Mouse (Mus musculus): ENCODE results near the gene Sufu. TPM values are rescaled to one million over a fixed set of nuclear protein-coding genes. Genes with fewer than 3 reads are reported as not detected.
A peak's percentile ranks its signal among the peaks of the same experiment; 100 is the strongest.

The Sufu gene
- polyA plus RNA-seq, 1 experiment from 2014 or later: 49.1 TPM

DNA sequence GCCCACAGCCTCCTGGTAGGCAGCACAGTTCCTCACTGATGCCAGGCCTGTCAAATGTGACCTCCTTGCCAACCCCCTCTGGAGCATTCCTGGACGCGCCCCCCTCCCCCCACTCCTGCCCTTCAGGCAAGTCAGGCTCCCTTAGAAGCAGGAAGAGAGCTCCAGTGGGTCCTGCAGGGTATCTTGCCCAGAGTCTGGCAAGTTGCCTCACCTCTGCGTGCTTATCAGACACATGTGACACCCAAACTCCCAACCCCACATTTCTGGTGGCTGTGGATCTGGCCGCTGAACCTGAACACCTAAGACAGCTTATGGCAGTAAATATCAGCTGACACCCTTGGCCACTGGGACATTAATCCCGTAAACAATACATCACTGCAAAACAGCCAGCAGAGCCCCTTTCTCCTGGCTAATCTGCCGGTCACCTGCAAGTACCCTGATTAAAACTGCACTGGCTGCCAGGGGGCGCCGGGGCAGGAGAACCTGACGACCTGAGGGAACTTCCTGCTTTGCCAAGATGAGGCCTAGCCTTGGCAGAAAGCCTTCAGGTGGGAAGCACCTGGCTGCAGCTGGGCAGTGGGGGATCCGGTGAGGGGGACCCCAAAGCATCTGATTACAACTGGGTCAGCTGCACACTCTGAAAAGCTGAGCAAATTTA is 135.5 kb downstream of the Sufu start:
- 9% methylated on average over 10 of the region's 10 CpGs for WGBS
- Histone ChIP-seq H3K27ac (peak overlapping the region; percentile 75), H3K27me3 (ENCODE audit: insufficient read depth, poor library complexity, severe bottlenecking) (no peaks in the 10 kb centered on the region), H3K4me3 (no peak overlapping the region), H3K4me1 (replicated peaks) (peaks cover 82% of the 10 kb centered on the region), H3K9me3 (no peaks in the 10 kb centered on the region), H3K36me3 (peaks cover 17% of the 10 kb centered on the region)
- peak; percentile 31 for DNase-seq (ENCODE audit: low spot score)

DNA sequence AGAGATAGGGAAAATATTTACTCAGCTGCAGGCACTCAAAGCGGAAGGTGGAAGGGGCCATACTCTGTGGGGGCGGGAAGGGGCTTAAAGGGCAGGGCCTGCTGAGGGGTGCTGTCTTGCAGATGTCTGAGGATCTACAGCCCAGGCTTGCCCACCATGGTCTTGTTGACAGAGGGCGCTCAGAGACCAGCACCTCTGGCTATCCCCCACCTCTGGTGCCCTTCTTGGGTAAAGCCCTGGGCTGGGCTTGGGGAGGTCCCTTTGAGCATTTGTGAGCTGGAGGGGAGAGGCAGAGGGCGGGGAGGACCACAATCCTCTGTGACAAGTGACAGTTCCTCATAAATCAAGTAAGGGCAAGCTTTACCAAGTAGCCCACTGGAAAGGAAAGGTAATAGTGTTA is 136.4 kb downstream of the Sufu start:
- Histone ChIP-seq H3K27ac (peak overlapping the region; percentile 75), H3K4me3 (no peak overlapping the region), H3K9me3 (no peaks in the 10 kb centered on the region), H3K36me3 (peaks cover 21% of the 10 kb centered on the region), H3K27me3 (ENCODE audit: insufficient read depth, poor library complexity, severe bottlenecking) (no peaks in the 10 kb centered on the region), H3K4me1 (replicated peaks) (peaks cover 73% of the 10 kb centered on the region)
- DNase-seq (ENCODE audit: low spot score): peak; percentile 32
- WGBS: 31% methylated on average over 4 of the region's 4 CpGs

DNA sequence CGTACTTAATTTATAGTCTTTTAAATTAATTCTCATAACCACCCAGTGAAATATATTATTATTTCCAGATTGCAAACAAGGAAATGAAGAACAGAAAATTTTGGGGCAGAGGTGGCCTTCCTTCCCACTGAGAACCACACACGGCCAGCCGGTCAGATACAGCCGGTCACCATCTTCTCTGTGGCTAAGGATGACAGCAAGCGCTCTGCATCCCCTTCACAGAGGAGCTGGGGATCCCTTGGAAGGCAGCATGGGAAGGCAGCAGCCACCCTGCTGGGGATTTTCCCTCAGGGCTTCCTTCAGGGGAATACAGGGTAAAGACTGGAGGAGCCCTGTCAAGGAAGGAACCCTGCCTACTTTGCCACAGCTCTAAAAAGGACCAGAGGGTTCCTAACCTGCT is 136.8 kb downstream of the Sufu start:
- H3K4me1 ChIP-seq (replicated peaks): peaks cover 69% of the 10 kb centered on the region
- H3K27me3 ChIP-seq (ENCODE audit: insufficient read depth, poor library complexity, severe bottlenecking): no peaks in the 10 kb centered on the region
- H3K9me3 ChIP-seq: no peaks in the 10 kb centered on the region
- H3K36me3 ChIP-seq: peaks cover 25% of the 10 kb centered on the region
- no peak for DNase-seq (ENCODE audit: low spot score)
- 58% methylated on average over 5 of the region's 5 CpGs for WGBS
- H3K27ac ChIP-seq: peak overlapping the region; percentile 75
- H3K4me3 ChIP-seq: no peak overlapping the region

DNA sequence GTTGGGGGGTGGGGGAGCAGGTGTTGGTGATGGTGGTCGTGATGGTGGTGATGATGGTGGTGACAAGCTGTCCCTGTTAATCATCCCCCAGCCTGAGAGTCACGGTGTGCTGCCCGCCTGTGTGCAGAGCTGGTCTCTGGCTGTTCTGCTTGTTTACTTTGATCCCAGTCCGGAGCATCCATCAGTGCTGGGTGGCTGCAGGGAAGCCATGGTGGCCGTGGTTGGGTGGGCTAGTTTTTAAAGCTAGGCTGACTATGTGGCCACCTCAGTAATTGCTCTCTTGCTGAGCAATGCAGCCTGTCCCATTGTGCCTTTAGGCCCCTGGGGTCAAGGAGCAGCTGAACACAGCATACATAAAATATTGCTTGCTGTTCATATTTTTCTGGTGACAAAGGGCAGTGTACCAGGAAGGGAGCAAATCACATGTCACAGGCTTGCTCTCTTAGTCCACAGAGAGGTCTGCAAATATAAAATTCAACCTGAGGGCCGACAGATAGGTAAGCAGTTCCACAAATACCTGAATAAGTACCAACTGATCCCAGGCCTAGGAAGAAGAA is 137.9 kb downstream of the Sufu start:
- DNase-seq (ENCODE audit: low spot score): no peak
- Histone ChIP-seq H3K4me3 (no peak overlapping the region), H3K4me1 (replicated peaks) (peaks cover 58% of the 10 kb centered on the region), H3K27me3 (ENCODE audit: insufficient read depth, poor library complexity, severe bottlenecking) (no peaks in the 10 kb centered on the region), H3K27ac (peak overlapping the region; percentile 75), H3K36me3 (peaks cover 30% of the 10 kb centered on the region), H3K9me3 (no peaks in the 10 kb centered on the region)
- WGBS: 38% methylated on average over 6 of the region's 6 CpGs

DNA sequence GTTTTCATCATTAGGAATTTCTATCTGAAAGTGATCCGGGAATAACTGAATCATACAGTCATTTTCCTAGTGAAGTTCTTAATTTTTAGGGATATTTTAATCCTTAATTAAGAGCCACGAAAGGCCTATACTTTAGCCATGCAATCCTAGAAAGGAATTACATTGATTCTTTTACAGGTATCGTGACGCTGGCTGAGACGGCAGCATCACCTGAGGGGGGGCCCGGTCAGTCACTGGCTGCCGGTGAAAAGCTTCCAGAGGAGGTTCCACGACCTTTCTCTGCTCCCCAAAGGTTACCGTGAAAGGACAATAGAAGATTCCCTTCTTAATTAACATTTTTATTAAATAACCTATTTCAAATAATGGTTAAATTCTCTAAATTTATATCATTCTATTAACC is 140.7 kb downstream of the Sufu start:
- 90% methylated on average over 9 of the region's 9 CpGs for WGBS
- Histone ChIP-seq H3K27me3 (ENCODE audit: insufficient read depth, poor library complexity, severe bottlenecking) (no peaks in the 10 kb centered on the region), H3K36me3 (peaks cover 58% of the 10 kb centered on the region), H3K9me3 (no peaks in the 10 kb centered on the region), H3K4me3 (no peak overlapping the region), H3K4me1 (replicated peaks) (peaks cover 30% of the 10 kb centered on the region), H3K27ac (no peak overlapping the region)
- DNase-seq (ENCODE audit: low spot score): no peak

DNA sequence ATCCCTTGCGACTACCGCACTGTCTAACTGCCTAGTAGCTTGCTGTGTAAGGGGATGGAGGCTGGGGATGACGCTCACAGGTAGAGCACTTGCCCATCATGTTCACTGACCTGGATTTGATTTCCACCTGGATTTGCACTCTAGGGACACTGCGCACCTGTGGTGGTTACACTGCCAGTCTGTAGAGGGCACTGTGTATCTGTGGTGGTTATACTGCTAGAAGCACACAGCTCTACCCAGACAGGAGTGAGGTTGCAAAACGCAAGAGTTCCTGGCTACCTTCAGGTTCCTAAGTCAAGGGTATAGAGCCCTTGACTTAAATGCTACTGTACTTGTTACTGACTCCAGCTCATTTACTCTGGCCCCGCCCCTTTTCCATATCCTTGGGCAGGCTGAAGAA is 141.5 kb downstream of the Sufu start:
- peaks cover 22% of the 10 kb centered on the region for H3K4me1 ChIP-seq (replicated peaks)
- H3K36me3 ChIP-seq: peaks cover 66% of the 10 kb centered on the region
- H3K27ac ChIP-seq: no peak overlapping the region
- H3K9me3 ChIP-seq: no peaks in the 10 kb centered on the region
- no peak overlapping the region for H3K4me3 ChIP-seq
- DNase-seq (ENCODE audit: low spot score): no peak
- H3K27me3 ChIP-seq (ENCODE audit: insufficient read depth, poor library complexity, severe bottlenecking): no peaks in the 10 kb centered on the region
- WGBS: 87% methylated on average over 6 of the region's 6 CpGs

Other genes starting within 250 kb of the Sufu start
- not detected in 2 replicates for gene Pitx3, start 248.6 kb upstream of the Sufu start, polyA plus RNA-seq (2016; fragmentation: Nextera tagmentation; extraction: Ambion mirVana)
- gene Gbf1, start 244.4 kb upstream of the Sufu start, polyA plus RNA-seq (2016; fragmentation: Nextera tagmentation; extraction: Ambion mirVana): 47.5 and 57.4 TPM in 2 replicates
- 5.6 and 6.4 TPM in 2 replicates for gene Nfkb2, start 92.6 kb upstream of the Sufu start, polyA plus RNA-seq (2016; fragmentation: Nextera tagmentation; extraction: Ambion mirVana)
- 4.5 and 9.7 TPM in 2 replicates for gene Psd, start 69.7 kb upstream of the Sufu start, polyA plus RNA-seq (2016; fragmentation: Nextera tagmentation; extraction: Ambion mirVana)
- 23.2 and 28.2 TPM in 2 replicates for gene Fbxl15, start 68.7 kb upstream of the Sufu start, polyA plus RNA-seq (2016; fragmentation: Nextera tagmentation; extraction: Ambion mirVana)
- gene Cuedc2, start 58.2 kb upstream of the Sufu start, polyA plus RNA-seq (2016; fragmentation: Nextera tagmentation; extraction: Ambion mirVana): 260 and 279 TPM in 2 replicates
- 10.0 and 11.9 TPM in 2 replicates for gene Mfsd13a, start 55.8 kb upstream of the Sufu start, polyA plus RNA-seq (2016; fragmentation: Nextera tagmentation; extraction: Ambion mirVana)
- gene 2310034G01Rik, start 46.6 kb upstream of the Sufu start, polyA plus RNA-seq (2016; fragmentation: Nextera tagmentation; extraction: Ambion mirVana): 1.1 and 1.4 TPM in 2 replicates
- 193 and 229 TPM in 2 replicates for gene Actr1a, start 1.1 kb upstream of the Sufu start, polyA plus RNA-seq (2016; fragmentation: Nextera tagmentation; extraction: Ambion mirVana)
- 26.5 and 30.0 TPM in 2 replicates for gene Trim8, start 104.8 kb downstream of the Sufu start, polyA plus RNA-seq (2016; fragmentation: Nextera tagmentation; extraction: Ambion mirVana)
- 203 and 209 TPM in 2 replicates for gene Arl3, start 176.3 kb downstream of the Sufu start, polyA plus RNA-seq (2016; fragmentation: Nextera tagmentation; extraction: Ambion mirVana)
- 12.9 and 17.9 TPM in 2 replicates for gene Sfxn2, start 176.5 kb downstream of the Sufu start, polyA plus RNA-seq (2016; fragmentation: Nextera tagmentation; extraction: Ambion mirVana)
- 48.2 and 54.4 TPM in 2 replicates for gene Wbp1l, start 202.2 kb downstream of the Sufu start, polyA plus RNA-seq (2016; fragmentation: Nextera tagmentation; extraction: Ambion mirVana)